In the genomic region with DNA sequence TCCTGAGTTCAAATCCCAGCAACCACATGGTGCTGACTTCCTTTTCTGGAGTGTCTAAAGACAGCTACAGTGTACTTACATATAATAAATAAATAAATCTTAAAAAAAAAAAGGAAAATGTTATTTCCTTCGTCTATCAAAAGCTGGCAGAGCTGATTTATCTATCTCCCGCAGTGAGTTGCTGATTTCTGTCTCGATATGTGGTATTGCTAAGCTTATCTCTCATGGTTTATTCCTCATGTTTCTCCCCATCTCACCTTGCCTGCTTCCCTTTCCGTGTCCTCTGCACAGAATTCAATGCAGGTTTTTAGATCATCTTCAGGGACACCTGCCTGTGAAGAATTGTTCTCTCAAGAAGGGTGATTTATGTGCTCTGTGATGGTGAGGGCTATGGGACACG, we compare ENCODE assay signal across 24 mouse cellular contexts.
"Had no signal": no experiment of that assay in that cellular context is flagged by ENCODE, and none has a peak within 500 bp of the region (broad histone marks: within the 10 kb centered on the region; RNA-seq: fewer than 3 reads in every experiment).

No protein-coding gene starts in this region.

- H3K27me3 ChIP-seq: heart, embryonic 13.5 days; heart, embryonic 15.5 days; kidney, embryonic 15.5 days; limb, embryonic 13.5 days; limb, embryonic 15.5 days; liver, embryonic 12.5 days had no signal

- H3K9ac ChIP-seq: heart, embryonic 15.5 days; hindbrain, embryonic 14.5 days; kidney, embryonic 15.5 days; limb, embryonic 13.5 days; limb, embryonic 15.5 days; liver, embryonic 12.5 days; liver, embryonic 14.5 days had no signal

- H3K4me2 ChIP-seq: heart, embryonic 11.5 days; heart, embryonic 13.5 days; heart, embryonic 15.5 days; hindbrain, embryonic 14.5 days; kidney, embryonic 15.5 days; limb, embryonic 13.5 days; limb, embryonic 15.5 days; liver, embryonic 12.5 days had no signal

- H3K27ac ChIP-seq: gastrocnemius, adult 2 months; hindbrain, embryonic 14.5 days; kidney, embryonic 15.5 days; limb, embryonic 13.5 days; limb, embryonic 15.5 days; liver, embryonic 12.5 days; liver, embryonic 14.5 days had no signal

- DNase-seq: gastrocnemius, adult 2 months; gastrocnemius, postnatal 10 days; gastrocnemius, postnatal 25 days; heart, adult 18-20 months; heart, postnatal 4 days; kidney, adult 11 months; kidney, adult 2 months; kidney, adult 9 months; kidney, postnatal 14 days; kidney, postnatal 36 days; layer of hippocampus, adult 9-11 months; layer of hippocampus, postnatal 36 days had no signal

- H3K9me3 ChIP-seq: heart, embryonic 13.5 days; heart, embryonic 15.5 days; hindbrain, embryonic 10.5 days; kidney, embryonic 15.5 days; limb, embryonic 13.5 days; limb, embryonic 15.5 days; liver, embryonic 12.5 days had no signal

- H3K4me3 ChIP-seq: gastrocnemius, adult 2 months; heart, embryonic 13.5 days; heart, embryonic 15.5 days; hindbrain, embryonic 10.5 days; kidney, embryonic 15.5 days; limb, embryonic 13.5 days; limb, embryonic 15.5 days; liver, embryonic 12.5 days had no signal

- H3K36me3 ChIP-seq: heart, embryonic 13.5 days; heart, embryonic 15.5 days; hindbrain, embryonic 10.5 days; kidney, embryonic 15.5 days; limb, embryonic 13.5 days; limb, embryonic 15.5 days; liver, embryonic 12.5 days had no signal

- ATAC-seq: hindbrain, embryonic 16.5 days; inflammation-experienced regulatory T-cells, adult 6 months; liver, embryonic 12.5 days had no signal
